Mouse (Mus musculus) urinary bladder, postnatal 14 days (tissue): ENCODE data around the gene Ptprn.
A peak's percentile ranks its signal among the peaks of the same experiment; 100 is the strongest.

Experiments used
- DNase-seq: peaks from one replicate; pipeline ENCODE4 v3.0.0; 2021; ENCODE audit warnings: low spot score

The Ptprn gene

DNA sequence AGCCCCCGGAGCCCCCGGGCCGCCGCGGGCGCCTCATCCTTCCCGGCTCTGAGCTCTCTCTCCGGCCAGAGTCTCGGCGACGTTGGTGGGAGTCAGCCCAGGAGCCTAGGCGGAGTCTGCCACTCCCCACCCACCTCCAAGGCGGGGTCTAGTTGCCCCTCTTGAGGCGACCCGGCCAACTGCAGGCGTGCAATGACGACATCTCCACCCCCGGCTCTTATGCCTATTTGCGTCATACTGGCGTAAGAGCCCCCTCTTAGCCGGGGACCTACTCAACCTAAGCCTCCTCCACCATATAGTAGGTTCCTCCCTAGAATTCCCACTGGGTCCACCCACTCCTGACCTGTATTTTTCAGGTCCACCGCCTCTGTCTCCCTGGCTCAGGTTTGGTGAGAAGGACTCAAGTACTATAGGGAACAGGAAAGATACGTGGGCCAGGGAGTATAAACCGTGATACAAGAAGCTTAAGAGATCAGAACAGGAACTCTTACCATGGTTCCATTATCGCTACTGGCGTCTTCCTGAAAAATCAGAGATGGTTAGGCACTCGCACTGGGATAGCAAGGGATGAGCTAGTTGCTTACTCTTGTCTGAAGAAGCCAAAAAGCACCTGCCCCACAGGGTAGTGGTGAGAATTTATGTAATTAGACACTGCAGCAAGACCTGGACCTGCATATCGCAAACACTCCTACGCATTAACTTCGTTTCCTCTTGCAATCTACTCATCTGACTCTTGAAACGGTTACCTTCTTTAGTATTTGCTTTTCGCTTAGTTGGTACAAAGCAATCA lies at the start of gene Ptprn:
Gene Ptprn (minus strand): TSS at position 412 of the 790 bp plus-strand sequence.
- DNase-seq = no peak

DNA sequence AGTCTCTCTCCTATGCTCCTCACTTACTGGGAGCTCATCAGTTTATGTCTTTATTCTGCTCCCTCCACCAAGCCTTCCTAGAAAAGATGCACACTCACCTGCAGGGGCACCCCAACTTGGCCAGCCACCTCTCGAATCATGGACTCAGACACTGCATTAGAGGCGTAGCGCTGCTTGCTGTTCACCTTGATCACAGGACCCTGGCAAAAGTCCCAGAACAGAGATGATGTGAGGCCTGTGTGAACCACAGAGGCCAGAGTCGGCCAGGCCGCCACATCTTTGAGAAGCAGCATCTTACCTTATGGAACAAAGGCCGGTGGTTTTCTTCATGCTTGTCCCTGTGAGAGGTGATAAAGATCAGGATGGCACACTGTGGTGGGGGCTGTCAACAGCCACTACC lies 47.4 kb upstream of the Ptprn start:
- DNase-seq = no peak

DNA sequence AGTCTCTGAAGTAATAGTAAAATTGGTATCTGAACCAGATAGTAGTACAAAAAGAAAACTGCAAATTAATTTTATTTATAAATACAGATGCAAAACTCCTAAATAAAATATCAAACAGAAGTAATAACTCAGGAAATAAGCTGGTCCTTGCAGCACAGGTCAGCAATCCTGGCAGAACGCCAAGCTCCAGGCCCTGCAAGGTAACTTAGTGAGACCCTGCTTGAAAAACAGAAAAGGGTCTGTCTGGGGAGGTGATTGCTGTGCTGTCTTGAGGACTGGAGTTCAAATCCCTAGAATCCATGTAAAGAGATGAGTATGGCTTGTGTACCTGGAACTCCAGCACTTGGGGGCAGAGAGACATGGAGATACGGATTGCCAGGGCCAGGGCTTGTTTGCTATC lies 40.4 kb upstream of the Ptprn start:
- no peak for DNase-seq

DNA sequence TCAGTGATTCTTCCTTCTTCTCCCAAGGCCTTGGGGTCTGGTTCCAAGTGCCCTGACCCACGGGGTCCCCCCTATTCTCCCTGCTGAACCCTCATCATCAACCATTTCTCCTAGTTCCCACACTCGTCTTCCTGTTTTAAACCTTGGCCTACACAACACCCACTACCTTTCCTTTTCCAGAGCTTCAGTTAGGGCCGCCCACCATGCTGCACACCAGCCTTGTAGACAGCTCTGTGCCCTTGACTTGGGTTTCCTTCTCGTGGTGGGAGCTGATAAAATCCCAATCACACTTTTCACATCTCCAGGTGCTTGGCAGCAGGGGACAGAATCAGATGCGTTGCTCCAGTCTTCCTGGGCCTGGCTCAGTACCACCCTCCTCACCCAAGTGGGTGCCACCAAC lies 30.0 kb upstream of the Ptprn start:
- DNase-seq = no peak

DNA sequence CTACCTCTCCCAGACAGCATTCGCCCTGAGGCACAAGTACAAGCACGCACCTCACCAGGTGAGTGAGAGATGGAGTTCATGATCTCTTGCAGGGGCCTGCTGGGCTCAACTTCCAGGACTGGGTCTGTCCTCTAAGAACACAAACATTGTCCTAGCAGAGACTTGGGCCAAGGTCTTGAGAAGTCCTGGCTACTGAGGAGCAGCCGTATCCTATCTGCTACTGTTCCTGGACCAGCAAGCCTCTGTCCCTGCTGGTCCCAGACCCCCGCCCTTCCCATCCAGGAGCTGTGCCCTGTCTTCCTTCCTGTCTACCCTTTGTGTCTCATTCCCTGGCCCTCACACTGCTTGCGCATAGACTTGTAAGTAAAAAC lies 29.0 kb upstream of the Ptprn start:
- no peak for DNase-seq

DNA sequence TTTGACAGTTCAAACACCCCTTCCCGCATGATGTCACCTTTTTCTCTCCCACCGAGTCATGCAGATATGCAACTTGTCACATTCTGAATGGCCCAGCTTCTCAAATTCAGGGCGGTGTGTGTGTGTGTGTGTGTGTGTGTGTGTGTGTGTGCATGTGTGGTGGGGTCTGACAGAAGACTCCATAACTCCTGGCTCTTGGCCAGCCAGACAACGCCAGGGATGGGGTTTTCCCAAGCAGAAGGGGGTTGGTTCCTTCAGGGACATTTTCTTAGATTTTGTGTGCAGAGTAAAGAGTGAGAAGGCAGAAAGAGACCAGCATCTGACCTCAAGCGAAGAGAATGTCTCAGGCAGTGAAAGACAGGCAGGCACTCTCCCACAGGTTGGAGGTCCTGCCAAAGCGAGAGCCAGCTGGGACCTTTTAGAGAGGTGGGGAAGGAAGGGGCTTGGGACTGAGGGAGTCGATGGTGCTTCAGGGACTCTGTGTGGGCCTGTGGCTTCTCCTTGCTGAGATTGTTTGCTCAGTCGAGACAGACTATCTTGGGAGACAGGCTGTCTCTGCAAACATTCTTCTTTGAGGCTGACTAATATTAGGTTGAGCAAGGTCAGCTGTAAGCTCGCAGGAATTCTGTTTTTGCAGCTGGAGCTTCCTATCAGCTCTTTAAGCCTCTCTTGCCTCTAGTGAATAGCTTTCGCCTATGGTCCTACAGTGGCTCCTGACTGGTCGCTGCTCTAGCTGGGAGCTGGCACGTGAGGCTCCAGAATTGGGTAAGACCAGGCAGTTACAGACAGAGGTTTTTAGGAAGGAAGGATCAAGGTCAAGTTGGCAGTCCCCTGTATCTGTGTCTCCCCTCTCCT lies 28.4 kb upstream of the Ptprn start:
- peak; percentile 9 for DNase-seq

DNA sequence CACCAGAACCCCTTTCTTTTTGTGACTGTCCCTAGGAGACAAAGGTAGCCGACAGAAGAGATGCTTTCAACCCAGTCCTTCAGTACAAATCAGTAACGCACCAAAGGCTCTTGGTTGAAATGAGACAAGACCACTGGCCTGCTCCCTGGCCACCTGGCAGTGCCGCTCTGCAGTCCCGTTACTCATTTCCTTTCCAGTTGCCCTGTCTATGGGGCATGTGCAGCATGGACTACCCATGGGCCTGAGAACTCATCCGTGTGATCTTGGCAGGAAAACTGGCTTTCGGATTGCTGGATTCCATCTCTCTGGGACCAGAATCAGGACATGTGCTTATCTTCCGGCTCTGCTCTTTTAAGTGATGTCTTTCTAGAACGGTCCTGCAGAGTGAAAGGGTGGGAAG lies 27.0 kb upstream of the Ptprn start:
- no peak for DNase-seq

DNA sequence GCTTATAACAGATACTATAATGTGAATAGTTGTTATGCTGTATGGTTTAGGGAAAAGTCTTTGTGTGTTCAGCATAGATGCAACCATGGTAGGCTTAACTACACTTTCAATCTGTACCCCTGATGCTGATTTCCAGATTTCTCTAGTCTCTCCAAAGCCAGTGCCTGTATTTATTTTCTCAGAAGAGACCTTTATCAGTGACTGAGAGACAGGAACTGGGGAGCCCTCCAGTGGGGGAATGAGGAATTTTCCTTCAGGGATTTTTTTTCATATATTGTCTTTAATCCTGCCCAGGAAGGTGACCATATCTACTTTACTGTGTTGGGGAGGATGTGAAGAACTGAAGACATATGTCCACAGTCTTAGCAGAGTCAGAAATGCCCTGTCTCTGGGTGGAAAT lies 26.3 kb upstream of the Ptprn start:
- peak; percentile 30 for DNase-seq

DNA sequence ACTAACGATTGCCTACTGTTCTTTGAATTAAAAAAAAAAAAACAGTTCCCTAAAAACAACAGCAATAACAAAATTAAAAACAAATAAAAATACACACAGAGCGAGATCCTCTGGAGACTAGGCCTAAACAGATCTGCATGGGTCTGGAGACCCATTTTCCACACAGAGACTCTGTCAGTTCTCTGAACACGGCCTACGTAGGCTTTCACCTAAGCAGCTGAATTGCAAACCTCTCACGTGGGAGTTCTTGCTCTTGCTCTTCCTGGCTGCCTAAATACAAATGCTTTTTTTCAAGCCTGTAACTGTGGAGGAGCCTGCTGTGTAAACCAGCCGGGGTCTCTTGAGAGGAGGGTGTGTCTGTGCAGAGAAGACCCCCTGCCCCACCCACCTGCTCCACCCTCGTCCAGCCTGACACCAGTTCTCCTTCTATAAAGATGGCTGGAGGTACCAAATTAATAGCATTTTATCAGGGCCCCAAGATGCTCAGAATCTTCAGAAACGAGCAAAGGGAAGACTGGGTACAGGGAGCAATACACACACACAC lies 25.7 kb upstream of the Ptprn start:
- no peak for DNase-seq

DNA sequence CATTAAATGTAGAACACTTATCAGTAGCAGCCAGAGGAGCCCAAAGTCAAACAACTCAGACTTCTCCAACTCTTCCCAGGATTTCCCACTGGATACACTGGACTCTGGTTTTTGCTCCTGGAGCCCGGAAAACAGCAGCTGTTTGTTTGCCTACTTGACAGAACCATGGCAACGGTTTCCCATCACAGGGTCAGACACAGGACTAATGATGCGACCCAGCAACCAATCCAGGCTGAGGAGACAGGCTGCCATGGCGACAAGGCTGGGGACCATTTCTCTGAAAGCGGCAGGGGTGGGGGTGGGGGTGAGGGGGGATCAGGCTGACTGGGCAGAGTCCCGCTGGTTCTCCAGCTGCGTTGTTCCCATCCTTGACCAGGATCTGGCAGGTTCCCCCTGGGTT lies 25.1 kb upstream of the Ptprn start:
- DNase-seq = no peak

DNA sequence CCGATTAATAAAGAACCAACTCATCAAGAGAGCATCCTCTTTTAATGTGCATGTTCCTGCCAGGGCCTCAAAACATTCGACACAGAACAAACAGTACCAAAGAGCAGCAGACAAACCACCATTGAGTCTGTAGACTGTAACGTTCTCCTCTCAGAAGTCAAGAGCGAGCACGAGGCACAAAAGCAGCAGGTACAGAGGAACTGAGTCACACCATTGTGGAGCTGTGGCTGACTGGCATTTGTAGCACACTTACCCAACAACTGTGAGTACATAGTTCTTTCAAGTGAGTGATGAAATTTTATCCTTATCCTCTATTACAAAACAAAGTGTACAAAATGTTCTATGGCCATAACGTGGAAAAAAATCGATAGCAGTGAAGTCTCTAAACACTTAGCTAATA lies 20.6 kb upstream of the Ptprn start:
- DNase-seq = no peak

DNA sequence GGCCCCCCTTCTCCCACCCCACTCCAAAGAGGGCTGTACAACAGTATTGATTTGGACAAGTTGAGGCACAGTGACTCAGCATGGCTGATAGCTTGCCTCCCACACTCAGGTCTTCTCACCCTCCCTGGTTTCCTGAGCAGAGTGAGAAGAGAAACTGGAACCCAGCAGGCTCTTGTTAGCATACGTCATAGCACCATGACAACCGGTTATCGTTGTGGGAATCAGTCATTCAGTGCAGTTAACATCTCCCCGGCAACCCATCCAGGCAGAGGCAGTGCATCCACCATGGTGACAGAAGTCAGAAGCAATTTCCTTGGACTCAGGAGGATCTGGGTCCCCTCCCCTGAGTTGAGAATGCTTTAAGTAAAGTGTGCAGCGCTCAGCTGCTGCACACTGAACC lies 18.7 kb upstream of the Ptprn start:
- no peak for DNase-seq

DNA sequence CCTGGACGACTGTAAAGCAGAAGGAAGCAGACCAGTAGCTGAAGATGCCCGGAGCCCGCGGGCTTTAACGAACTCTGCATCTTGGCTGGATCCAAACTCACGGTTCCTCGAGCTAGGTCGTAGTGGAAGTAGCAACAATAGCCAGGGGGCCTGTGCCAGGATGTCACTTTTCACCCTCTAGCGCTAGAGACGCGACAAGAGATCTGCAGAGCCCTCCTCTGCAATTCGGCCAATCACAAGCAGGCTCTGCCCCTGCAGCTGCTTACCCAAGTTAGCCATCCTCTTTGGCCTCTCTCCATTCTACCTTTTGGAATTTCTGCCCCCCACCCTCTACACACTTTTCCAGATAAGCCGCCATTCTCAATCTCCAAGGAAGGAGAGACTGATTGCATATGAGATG lies 13.9 kb upstream of the Ptprn start, which contains the start of gene Resp18:
Gene Resp18 (minus strand): TSS at position 188 of the 400 bp plus-strand sequence.
- DNase-seq = no peak

DNA sequence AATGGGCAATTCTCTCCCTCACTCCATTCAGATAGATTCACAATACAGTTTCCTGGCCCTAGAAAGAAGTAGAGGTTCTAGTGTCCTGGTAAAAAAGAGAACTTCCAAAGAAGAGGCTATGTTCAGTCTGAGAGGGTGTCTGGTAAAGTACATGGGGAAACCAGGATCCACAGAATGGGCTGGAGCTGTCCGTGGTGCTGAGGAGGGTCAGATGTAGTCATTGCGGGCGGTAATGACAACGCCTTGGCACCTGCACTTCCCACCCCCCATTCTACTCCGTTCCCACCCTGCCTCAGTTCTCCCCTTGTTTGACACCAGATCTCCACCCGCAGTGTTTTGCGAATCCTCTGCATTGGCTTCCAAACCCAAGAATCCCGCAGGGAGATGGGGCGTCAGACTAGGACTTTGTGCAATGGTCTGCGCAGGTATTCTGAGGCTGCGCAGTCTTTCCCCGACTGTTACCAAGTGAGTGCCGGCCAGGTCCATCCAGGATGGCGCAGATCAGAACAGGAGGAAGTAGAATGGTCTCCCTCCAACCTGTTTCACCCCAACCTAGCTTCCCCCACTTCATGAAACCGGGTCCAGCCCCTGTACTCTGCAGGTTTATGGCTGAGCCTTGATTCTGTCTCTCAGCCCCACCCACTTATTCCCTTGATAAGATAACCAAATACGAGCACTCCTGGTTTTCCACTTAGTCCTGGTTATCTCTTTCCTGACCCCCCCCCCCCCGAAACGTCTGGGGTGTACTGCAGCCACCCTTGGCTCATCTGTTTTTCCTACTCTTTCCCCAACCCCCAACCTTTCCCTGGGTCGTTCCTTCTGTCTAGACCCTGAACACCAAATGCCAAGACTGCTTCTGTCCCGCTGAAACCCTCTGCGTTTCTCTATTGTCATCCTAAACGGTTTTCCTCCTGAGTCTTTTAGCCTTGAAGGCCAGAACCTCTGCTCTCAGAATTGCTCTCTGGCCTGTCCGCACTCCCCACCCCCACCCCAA lies 13.2 kb upstream of the Ptprn start:
- peak; percentile 57 for DNase-seq

DNA sequence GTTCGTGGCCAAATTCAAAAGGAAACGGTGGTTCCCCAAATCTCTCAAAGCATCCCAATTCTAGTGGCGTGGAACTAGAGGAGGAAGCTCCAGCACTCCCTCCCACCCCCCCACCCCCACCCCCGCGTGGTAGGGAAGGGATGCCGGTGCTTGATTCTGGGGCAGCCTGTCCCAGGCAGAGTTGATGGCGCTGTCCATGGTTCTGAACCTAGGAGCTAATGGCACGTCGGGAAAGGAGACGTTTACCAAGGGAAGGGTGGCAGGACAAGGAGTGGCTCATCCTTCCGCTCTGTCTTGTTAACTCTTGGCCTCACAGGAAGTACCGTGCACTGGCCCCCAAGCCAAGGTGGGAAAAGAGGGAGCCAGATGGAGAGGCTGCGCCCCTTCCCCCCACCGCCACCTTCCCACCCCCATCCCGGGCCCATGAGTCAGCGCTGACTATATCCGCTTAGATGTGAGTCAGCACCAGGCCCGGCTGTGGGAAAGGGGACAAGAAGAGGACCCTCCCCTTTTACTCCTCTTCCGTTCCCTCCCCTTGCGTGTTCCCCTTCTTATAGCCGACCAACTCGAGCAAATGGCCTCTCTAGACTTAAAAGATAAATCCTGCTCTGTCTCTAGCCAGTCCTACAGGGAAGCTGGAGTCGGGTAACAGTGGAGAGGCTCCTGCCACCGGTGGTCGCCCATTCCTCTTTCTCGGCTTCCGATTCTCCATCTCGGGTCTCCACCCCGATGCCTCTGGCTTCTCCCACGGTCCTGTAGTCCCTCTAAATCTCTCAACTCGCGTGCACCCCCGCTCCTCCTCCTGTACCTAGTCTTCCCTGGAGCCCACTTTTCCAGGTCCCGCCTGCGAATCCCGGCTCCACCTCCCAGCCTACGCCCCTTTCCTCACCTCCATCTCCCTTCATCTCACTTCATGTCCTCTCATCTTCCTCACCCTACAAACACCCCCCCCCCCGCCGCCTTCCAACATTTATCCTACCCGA lies 1.0 kb downstream of the Ptprn start:
- DNase-seq = peak; percentile 77

DNA sequence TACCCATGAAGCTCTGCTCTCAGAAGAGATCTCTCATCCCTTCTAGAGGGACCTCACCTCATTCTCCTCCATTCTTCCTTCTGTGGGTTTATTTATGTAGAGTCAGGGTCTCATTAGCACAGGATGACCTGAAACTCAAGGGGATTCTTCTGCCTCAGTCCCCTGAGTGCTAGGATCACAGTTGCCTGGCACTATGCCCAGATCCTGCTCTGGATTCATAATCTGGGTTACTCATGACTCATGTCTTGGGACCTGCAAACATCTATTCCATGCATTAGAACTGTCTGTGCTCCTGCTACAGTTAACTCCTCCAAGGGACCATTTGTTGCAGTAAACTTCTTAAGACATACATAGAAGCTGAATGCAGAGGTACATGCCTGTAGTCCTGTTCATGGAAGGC lies 3.0 kb downstream of the Ptprn start:
- no peak for DNase-seq

DNA sequence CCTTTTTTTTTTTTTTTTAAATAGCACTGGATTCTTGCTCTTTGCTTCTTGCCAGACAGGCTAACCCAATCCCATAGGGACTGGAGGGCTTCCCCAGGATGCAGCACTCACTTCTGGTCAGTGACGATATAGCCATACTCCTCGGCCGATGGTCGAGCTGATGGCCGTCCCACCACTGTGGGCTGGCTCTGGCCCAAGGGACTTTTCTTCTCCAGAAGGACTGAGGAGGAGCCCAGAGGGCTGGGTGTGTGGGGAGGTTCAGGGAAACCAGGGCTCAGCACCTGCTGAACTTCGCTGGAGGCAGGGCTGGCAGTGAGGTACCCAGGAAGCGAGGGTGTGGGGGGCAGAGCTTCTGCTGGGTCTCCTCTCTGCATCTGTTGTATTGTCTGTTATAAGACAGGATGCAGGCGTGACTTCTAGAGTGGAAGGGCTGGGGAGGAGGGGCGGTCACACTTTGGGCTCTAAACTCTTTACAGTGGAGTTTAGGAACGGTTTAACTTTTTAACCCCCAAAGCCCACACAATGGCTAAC lies 8.7 kb downstream of the Ptprn start:
- DNase-seq = no peak

DNA sequence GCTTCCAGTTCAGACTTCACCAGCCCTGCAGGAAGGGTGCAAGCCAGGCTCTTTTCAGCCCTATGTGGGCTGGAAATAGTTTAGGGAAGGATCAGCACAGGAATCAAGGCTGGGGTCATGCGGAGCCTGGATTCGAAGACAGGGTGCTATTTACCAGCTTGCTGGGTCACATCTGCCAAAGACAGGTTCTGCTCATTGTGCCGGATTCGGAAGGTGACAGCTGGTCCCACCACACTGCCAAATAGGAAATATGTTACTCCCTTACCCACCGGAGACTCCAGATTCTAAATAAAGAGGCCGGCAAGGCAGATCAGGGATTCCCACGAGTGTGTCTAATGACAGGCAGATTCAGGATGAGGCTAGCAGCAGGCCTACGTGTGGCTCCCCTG lies 9.7 kb downstream of the Ptprn start:
- DNase-seq = no peak

DNA sequence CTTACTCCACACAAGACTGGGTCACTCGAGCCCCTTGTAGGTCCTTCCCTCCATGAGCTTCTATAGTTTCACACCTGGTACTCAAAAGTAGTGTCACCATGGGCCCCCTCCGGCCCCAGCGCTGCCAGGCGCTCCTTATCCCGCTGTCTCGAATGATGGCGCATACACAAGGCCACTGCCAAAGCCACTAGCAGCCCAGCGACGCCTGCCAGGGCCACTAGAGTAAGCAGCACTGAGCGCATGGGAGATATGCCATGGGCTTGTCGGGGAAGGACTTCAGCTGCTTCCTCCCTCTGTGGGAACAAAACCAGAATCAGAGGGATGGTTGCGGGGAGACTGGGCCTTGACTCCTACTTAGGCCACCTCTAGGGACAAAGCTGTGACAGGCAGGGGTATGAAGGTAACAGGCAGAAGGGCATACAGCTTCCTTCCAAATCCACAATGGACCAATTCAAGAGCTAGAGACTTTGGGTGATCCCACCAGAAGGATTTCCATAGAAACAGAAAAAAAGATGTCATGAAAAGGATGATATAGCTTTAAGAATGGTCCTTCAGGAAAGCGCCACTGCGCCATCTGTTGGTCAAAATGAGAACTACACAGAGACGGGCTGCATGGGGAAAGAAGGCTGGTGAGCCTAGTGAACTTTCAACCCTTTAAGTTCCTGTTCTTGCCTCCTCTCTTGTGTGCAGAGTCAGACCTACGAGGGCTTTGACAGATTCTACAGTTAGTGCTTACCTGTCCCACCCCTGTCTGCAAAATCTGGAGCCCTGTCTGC lies 10.3 kb downstream of the Ptprn start:
- peak; percentile 80 for DNase-seq

DNA sequence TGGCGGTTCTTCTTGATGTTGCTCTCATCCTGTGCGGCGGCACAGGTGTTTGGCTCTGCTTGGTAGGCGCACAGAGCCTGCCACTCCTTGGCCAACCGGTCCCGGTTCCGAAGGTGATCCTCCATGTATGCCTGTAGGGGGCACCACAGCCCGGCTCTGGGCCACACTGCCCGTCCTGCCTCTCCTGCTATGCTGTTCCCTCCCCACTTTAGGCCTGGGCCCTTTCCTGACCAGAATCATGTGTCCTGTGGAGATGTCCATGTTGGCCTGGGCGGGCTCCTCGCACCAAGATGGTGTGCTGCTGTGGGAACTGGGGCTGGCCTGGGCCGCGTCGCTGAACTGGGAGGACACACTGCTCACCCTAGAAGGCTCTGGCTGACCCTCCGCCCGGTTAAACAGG lies 11.3 kb downstream of the Ptprn start:
- no peak for DNase-seq
